Mouse (Mus musculus): Measurements from ENCODE around the gene Pmpcb.
A peak's percentile ranks its signal among the peaks of the same experiment; 100 is the strongest.

Pmpcb gene

DNA sequence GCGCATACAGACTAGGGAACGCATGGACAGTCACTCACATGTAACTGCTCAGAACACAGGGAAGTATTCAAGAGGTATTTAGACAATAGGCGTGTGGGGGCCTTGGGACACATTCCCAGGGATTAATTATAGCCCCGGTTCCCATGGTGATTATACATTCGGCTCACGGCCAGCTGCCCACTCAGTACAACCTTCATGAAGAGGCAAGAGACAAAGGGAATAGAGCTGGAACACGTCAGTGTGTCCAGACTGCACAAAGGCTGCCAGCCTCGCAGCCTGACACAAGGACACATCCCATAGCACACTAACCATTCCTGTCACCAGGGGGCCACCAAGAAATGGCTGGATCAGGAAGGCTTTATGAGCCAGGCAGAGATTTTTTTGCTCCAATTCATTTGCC is 4.0 kb upstream of the Pmpcb start:
- DNase-seq, result no peak

DNA sequence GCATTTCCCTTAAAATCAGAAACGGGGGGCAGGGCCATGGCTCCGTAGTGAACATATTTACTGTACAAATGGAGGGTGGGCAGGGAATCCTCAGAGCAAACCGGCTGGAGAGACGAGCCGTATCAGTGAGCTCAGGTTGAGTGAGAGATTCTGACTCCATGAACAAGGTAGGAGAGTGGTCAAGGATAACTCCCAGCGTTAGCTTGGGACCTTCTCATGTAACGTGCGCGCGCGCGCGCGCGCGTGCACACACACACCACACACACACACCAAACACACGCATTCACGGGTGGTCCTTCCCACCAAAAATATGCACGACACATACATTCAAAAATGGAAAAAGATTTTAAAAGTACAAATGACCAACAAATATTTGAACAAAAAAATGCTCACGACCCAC is 1.8 kb upstream of the Pmpcb start:
- DNase-seq, result peak in 1 of 2 experiments; percentile 9

DNA sequence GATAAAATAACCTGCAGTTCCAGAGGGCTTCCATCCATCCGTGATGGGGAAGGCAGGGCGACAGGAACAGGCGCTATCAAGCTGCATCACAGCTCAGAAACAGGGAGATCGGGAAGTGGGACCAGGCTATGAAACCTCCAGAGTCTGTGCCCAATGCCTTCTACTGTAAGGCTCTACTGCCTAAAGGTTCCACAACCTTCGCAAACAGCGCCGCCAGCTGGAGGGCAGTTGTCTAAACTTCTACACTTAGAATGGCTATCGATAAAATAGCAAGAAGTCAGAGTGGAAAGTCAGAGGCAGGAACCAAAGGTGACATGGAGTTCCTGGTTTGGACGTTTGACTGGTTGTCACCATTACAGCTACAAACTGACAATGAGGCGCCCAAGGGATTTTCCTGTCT is 1.4 kb upstream of the Pmpcb start:
- peak; percentile 75 to 77 for DNase-seq

DNA sequence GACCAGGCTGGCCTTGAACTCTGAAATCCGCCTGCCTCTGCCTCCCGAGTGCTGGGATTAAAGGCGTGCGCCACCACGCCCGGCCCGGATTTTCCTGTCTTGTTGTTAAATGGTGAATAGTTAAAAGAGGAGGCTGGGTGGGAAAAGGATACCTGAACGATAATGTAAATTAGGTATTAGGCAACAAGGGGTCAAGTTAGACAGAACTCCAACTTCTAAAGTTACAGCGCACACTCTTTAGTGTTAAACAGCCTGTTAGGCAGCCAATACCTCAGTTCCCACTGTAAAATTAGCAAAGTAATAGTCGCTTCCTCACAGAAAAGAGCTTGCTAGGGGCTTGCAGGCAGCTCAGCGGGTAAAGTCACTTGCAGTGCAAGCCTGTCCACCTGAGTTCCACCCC is 895 bp upstream of the Pmpcb start:
- no peak for DNase-seq

DNA sequence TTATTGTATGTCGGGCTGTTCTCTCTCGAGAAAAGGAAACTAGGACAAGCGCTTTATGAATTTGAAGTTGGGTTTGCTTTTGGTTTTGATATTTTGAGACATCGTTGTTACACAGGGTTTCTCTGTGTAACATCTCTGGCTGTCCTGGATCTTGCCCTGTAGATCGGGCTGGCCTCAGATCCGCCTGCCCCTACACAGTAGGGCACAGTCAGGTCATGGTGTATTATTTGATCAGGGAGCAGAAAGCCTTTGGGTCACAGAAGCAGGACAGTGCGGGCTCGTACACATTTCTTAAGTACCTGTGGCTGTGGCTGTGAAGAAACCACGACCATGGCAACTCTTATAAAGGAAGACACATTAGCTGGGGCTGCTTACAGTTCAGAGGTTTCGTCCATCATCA is 679 bp downstream of the Pmpcb start:
- DNase-seq, result peak in 1 of 2 experiments; percentile 3

DNA sequence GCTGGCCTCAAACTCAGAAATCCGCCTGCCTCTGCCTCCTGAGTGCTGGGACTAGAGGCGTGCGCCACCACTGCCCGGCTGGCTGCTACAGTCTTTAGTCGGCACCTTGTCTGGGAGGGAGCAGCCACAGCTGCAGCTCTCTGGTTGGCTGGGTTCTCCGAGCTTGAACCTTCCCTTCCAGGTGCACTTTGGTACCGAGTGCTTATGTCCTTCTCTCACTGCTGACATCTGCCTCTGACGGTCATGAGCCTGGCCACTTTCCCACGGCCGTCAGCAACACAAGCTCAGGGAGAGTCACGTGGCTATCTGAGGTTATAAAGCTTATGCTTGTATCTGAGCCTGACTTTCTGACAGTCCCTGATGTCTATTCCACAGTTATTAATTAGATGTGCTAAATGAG is 2.2 kb downstream of the Pmpcb start:
- DNase-seq, result no peak

DNA sequence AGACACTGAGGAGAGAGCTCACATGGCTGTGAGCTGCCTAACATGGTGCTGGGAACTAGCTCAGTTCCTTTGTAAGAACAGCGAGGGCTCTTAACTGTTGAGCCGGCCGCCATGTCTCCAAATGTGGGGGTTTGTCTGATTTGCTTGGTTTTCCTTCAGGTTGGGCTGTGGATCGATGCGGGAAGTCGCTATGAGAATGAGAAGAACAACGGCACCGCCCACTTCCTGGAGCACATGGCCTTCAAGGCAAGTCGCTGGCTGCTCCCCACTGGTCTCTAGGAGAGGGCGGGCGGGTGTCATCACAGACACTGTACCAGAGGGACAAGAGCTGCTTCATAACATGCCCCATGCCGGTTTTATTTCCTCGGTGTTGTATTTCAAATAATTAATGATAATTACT is 2.9 kb downstream of the Pmpcb start:
- DNase-seq, result no peak

DNA sequence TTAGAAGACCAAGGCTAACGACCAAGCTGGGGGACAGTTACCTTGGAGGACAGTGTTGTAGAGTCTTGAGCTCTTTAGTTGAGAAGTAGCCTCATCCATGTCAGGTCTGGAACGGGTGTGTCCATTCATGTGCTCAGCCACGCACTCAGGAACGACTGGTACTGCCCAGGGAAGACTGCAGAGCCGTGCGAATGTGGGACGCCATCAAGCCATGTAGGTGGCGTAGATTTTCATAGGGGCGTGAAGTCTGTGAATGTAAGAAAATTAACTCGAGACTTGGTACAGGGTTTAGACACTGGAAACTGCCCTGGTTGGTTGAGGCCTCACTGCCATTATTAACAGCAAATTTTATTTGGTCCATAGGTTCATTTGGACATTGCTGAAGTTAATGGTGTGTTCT is 6.7 kb downstream of the Pmpcb start:
- DNase-seq, result no peak

DNA sequence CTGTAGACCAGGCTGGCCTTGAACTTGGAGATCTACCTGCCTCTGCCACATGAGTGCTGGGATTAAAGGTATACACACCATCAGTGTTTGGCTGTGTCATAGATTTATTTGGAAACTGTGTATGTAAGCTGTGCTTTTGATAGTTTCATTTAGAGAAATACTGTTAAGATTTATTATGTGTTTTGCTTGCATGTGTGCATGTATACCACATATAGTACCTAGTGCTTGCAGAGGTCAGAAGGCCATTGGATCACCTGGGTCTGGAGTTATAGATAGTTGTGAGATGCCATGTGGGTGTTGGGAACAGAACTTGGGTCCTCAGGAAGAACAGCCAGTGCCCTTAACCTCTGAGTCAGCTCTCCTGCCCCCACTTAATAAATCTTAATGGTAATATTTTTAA is 7.7 kb downstream of the Pmpcb start:
- DNase-seq, result no peak

DNA sequence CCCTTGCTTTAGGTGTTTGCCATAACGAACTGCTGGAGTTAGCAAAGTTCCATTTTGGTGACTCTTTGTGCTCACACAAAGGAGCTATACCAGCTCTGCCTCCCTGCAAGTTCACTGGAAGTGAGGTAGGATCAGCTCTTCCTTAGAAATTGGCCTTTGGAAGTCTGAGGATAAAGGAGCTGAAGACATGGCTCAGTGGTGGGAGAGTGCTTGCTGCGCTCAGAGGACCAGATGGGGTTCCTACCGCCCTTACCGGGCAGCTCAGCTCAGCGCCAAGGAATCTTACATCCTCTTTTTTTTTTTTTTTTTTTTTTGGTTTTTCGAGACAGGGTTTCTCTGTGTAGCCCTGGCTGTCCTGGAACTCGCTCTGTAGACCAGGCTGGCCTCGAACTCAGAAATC is 9.0 kb downstream of the Pmpcb start:
- DNase-seq, result no peak

DNA sequence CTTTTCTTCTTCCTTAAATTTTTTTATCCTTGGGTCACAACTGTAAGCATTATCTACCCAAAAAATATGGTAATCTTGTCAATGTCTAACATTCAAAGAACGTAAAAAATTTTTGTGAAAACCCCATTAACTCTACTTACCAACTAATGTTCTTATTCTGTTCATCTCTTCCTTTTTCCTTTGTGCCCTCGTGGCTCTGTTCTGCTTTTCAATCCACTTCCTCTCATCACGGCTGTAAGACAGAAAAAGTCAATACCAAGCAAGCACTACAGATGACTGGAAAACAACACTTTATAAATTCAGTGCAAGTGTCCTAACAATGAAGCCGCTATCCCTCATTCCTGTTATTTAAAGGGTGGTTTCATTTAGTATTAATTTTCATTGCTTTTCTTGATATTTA is 31.6 kb downstream of the Pmpcb start:
- DNase-seq, result no peak

DNA sequence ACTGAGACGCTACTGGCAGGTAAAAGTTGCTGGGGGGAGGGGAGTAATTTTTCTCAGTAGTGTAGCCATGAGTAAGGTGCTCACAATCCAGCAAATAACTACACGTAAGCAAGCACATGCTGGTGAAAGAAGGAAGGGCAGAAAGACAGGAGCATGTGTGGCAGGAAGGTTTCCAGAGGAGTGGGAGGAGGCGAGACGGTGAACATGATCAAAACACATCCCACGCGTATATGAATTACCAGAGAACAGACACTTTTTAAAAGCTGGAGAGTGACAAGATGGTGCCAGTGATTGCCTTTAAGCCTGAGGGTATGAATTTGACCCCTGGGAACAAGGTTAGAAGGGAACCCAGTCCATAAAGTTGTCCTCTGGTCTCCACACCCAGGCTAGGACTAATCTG is 32.9 kb downstream of the Pmpcb start:
- DNase-seq, result no peak

DNA sequence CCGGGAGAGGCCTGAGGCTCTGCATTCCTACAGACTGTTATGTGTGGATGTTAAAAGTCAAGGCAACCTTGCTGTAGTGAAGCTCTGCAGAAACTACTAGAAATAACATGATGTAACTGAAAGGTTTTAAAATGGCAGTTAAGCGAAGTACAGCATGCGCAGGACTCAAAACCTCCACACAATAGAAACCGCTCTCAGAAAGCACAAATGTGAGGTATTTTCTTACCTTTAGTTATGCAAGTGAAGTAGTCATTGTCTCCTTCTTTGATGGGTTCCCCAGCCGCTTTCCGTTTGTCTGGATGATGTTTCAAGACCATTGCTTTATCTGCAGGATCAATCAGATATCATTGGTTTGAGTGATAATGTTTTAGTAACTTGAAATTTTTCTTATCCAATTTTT is 39.5 kb downstream of the Pmpcb start:
- DNase-seq, result no peak

DNA sequence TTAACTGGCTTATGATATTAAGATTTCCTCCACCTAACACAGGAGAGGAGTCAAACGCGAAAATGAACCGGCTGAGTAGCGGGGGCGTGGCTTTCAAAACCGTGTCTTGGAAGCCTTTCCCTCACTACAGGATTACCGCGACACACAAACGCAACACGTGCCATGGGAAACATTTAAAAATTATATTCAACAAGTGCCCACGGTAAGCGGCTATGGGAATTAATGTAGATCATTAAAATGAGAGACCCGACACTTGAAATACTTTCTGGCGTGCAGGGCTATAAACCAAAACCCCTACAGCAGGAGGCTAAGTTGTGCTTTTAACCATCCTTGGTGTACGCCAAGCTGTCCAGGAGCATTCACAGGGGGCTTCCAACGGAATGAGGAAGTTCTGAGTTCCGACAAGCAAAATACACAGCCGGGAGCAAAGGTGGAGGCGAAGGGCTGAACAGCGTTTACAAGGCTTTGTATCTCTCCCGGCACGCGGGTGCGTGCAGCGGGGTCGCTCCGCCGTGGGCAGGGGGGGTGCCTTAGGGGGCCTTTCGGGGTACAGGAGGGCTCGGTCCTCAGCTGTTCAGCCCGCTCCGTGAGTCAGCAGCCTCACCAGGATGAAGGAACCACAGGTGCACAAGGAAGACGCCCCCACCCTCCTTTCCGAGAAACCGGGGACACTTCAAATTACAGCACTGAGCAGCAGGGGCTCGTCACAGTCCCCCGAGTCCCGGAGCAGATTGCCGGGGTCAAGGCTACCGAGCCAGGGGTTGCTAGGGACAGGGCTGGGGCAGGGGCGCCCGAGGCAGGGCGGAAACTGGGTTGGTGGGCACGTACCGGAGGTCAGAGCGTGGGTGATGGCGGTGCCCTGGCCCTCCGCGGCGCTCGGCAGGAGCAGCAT is 47.5 kb downstream of the Pmpcb start:
- DNase-seq, result peak; percentile 14 to 19

DNA sequence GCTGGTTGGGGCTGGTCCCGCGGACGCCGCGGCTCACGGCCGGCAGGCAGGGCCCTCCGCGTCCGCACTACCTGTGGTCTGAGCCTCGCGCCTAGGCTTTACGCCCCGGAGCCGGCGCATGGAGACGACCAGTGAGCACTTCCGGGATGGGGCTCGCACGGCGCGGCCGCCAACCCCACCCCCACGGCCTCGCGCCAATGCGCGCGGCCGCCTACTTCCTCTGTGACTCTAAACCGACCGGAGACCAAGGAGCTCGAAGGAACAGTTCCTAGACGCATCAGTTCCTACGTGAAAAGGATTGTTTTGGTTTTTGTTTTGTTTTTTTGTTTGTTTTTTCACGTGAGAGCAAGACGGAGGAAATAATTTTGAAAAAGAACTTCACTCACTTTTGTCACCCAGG is 48.1 kb downstream of the Pmpcb start, which contains the start of the genes Dnajc2 and Psmc2:
Gene Dnajc2 (minus strand): TSS at position 199 of the 400 bp plus-strand sequence.
Gene Psmc2 (plus strand): TSS at position 231 of the 400 bp plus-strand sequence.
- DNase-seq, result peak; percentile 92 to 93

DNA sequence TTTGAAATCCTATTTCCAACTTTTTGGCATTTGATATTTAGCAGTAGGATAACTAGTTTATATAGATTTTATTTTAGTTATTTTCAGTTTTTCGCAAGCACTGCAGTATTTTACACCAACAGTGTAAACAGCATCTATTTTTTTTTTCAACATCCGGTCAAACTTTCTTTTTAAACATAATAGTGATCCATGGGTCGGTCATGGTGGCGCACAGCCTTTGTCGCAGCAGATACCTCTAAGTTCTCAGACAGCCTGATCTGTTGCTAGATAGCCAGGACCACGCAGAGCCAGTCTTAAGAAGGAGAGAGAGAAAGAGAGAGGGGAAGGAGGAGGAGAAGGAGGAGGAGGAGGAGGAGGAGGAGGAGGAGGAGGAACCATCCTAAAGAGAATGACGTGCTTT is 48.8 kb downstream of the Pmpcb start:
- DNase-seq, result no peak

DNA sequence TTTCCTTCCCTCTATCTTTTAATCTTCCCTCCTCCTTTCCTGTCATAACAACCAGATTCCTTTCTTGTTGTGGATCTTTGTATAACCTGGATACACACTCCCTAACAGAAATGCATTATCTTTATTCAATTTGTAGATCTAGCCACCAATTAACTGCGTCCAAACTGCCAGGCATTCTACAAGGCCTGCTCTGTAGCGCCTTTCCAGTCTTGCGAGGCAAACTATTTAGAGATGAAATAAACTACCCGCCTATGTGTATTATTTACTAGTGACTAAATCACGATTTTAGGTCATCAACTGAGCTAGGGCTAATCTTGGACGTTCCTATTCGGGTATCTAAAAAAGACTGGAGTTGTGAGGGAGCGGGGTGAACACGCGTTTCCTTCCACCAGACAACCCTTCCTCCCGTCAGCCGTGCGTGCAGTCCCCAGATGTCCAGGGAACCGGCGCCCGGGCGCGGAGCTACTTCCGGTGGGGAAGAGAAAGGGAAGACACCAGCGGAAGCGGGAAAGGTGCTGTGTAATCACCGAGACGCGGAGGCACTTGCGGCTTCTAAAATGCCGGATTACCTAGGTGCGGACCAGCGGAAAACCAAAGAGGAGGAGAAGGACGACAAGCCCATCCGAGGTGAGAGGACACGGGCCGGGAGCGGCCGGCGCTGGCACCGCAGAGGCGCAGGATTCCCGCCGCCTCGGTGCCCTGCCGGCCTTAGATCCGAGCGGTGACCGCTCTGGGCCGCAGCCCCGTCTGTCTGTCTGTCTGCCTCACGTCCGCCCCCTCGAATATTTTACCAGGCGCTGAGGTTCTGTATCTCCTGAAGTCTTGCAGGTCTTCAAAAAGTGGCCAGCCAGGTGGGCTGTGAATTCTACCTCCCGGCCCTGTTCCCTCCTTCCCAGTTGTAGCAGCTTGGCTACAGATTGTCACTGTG is 49.6 kb downstream of the Pmpcb start:
- peak; percentile 96 for DNase-seq

DNA sequence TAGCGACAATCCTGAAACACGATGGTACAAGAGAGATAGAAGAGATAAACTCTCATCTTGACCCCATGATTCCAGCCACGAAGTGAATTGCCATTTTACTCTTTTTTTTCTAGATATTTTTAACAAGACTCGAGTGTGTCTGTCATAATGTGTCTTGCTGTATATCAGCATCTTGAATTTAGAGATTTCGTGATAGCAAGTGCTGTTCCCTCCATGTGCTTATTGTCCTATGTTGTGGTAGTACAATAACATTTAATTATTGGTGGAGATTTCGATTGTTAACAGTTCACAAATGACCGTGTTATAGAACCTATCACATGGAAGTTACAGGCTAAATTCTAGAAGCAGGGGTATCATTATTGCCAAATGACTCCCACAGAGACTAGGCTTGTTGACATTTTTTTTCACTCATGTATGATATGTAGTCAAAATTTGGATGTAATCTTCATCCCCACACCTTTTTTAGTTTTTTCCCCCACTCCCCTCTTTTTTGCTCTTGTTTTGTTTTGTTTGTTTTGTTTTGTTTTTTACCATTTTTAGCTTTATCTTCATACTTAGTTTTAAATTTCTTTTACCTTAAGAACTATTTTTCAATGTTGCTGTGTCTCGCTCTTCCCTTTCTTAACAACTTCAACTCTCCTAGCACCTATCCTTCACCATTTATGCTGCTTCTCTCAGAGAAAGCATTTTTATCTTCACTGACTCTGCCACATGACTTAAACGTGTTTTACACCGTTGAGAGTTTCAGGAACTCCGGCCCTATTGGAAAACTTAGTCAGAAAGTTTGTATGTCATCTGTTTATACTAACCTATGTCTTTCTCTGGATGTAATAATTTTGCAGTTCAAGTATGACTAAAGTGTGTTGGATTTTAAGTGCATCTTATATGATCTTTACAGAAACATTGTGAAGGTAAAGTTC is 50.5 kb downstream of the Pmpcb start:
- no peak for DNase-seq

DNA sequence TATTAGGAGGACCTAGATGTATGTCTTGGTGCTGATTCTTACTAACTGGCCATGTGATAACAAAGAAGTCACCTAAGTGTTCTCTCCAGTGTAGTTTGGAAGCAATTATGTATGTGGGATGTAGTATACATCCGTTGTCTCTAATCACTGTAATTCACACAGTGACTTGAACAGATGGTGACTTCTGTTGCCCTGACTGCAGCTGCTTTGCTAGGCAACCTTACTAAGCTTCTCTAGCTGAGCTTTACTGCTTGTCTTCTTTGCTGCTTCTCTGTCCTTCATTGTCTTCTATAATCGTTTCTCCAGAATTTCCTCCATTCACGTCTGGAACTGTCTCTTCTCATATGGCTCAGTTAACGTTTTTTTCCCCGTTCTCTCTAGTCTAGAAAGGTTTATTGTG is 52.1 kb downstream of the Pmpcb start:
- DNase-seq, result no peak

DNA sequence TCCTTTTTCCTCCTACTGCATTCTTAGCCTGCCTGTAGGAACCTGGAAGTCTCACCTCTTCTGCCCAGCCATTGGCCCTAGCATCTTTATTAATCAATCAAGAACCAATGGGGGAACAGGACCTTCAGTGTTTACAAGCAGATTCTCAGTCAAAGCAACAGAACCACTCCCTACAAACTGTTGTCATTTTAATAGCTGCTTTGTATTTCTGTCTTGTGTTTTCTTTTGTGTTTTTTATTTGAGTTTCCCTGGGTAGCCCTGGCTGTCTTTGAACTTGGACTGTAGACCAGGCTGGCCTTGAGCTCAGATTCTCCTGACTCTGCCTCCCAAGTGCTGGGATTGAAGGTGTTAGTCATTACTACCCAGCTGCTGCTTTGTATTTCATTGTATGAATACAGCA is 55.2 kb downstream of the Pmpcb start:
- no peak for DNase-seq

DNA sequence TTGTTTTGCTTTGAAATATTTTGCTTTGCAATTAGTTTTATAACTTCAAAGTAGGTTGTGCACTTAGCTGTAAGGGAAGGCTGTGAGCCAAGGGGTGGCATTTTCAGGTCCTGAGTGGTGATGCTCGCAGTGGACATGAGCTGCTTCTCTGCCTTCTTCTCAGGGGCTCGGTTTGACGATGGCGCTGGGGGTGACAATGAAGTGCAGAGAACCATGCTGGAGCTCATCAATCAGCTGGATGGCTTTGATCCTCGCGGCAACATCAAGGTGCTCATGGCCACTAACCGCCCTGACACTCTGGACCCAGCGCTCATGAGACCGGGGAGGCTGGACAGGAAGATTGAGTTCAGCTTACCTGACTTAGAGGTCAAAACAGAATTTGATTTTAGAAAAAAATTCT is 66.0 kb downstream of the Pmpcb start:
- no peak for DNase-seq

DNA sequence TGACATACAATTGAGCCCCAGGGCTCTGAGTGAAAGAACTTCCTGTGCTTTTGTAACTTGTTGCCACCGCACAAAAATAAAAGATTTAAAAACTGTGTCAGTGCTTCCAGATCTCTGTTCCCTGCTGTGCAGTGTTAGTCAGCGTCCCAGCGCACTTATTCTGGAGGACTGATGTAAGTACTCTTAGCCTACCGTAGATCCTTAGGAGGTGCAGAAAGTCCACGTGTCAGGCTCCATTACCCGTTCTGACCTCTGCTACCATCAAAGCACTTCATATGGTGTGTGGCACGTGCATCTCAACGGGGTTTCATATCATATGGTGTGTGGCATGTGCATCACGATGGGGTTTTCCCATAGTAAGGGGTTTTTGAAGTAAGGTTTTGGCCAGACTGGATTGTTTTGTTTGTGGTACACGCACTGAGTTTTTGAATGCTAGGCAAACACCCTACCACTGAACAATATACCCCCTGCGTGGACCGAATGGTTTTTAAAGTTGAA is 66.8 kb downstream of the Pmpcb start:
- DNase-seq, result no peak
